Mouse (Mus musculus) stomach, postnatal 0 days (tissue): ENCODE results near the gene Cdt1.

ENCODE experiments used
- CTCF ChIP-seq: IDR thresholded peaks from 2 replicates; pipeline ENCODE4 v1.5.1; 2016; ENCODE audit warnings: antibody characterized with exemption, low read depth, mild to moderate bottlenecking, moderate library complexity
- EP300 ChIP-seq: optimal IDR thresholded peaks from 2 replicates; pipeline ENCODE3; 2016; ENCODE audit warnings: antibody characterized with exemption

GRCm38 (mm10) chr8:122600666-122601065 is 32.9 kb downstream of the Cdt1 start:
- no peak for TF ChIP-seq CTCF
- TF ChIP-seq EP300: no peak
